Mouse (Mus musculus): ENCODE measurements around the gene Bmp2k.
"Not testable (repeated sequence)": the region's sequence is repeated elsewhere in the genome, so short reads cannot be mapped to it uniquely, and the experiment has no call there.

Gene Bmp2k

DNA sequence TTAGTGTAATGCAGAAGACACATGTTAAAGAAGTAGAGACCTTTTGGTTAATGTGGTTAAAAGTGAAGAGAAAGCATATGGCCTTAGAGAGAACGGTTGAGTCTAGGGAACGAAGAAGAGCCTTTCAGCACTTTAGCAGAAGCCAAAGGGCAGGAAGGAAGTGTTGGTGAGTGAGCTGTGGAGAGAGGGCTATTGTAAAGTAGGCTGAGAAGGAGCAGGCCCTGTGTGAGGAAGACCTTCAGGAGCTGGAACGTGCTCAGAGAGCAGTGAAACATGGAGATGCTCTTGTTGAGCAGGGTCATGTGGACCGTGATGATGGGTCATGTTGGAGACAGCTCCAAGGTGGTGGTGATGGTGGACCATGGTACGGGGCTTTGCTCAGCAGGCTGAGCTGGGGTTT, 4.8 kb downstream of the Bmp2k start:
- DNase-seq (ENCODE audit: low spot score in 2 of 2) = no peak

DNA sequence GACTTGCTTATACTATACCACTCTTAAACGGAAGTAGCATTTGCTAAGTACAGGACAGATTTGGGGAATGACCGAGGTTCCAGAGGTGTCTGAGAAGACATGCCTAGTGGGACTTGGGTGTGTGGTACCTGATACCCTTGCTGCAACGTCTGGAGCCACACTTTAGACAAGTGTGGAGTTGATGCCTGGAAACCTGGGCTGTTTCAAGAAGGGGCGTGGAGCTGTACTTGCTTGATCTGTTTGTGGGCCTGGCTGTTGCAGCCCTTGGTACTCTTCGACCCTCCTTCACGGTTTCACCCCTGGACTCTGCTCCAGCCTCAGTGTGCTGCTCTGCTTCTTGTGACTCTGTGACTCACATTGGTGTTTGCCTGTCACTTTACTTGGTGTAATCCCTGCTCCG, 5.4 kb downstream of the Bmp2k start:
- no peak for DNase-seq (ENCODE audit: low spot score in 2 of 2)

DNA sequence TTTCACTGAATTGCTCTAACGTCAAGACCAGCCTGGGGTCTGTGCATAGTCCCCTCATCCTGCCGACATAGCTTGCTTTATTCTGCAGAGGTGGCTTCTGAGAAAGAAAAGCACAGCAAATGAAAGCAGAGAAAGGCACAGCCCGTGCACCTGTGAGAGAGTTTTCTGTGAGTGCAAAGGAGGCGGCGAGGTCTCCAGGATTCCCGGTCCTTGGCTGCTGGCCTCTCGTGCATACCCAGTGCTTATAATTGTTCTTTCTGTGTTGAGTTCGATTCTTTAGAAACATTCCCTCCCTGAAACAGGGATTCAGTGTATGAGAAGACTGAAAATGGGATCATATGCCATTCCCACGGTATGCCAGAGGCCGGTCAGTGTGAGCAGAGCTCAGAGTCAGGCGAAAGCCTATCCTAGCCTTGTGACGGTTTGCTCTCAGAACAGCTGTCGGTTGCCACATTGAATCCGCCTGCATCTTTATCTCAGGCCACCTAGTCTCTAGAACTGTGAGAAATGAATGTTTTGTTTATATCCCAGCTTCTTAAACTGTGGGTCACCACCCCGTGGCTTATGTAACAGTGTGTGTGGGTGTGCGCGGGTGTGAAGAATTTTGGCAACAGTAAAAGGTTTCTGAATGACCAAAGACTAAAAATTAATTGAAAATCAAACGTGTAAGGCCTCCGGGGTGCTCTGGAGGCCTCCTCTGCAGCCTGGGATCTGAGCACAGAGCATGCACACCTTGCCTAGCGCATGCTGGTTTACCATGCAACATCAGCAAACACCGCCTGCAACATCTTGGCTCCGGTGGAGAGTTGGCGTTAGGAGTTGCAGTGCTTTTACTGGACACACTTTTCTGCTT, 6.9 kb downstream of the Bmp2k start:
- DNase-seq (ENCODE audit: low spot score in 2 of 2) = no peak

DNA sequence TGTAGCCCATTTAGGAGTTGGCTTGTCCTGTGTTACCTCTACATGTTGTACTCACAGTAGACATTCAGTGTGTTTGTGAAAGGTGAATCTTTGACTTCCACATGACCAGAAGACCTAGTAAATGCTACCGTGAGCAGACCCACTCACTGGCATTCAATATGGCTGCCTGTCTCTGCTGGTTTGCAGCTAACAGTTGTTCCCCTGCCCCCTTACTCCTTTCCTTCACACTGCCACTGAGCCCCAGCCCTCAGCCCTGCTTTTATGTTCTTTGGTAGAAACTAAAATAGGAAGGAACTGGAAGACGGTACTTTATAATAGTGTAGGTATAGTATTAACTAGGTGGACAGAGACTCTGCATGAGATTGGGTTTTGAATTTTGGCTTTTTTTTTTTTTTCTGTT, 8.4 kb downstream of the Bmp2k start:
- DNase-seq (ENCODE audit: low spot score in 2 of 2) = no peak

DNA sequence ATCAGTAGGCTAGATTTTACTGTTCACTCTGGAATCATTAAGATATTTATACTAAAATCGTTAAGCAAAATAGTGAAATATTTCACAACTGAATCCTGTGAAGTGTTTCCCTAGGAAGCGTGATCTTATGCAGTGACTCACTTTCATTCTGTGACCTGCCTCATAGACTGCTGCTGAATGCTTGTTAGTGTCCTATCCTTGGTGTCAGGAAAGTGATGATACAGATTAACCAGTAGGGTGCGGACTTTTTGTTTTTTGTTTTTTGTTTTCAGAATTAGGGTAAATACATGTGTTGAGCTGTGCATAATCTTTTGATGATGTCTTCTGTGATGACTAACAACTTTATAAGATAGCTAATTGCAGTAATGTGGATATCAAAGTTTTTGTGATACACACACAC, 9.4 kb downstream of the Bmp2k start:
- no peak for DNase-seq (ENCODE audit: low spot score in 2 of 2)

DNA sequence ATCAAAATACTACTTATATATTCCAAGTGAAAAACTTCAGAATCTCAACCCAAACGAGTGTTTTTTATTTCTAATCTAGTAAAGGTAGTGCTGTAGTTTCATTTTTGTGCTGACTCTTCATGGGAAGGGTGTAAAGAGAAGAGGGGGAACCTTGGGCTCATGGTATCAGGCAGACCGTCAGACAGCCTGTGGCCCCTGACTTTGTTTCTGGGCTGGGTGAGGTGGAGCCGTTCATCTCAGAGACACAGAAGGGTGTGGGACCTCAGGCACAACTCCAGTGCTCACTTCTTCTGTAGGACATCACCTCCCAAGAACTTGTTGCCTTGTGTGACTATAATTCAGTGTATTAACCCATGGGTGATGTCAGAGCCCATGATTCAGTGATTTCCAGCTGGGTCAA, 10.0 kb downstream of the Bmp2k start:
- DNase-seq (ENCODE audit: low spot score in 2 of 2) = no peak

DNA sequence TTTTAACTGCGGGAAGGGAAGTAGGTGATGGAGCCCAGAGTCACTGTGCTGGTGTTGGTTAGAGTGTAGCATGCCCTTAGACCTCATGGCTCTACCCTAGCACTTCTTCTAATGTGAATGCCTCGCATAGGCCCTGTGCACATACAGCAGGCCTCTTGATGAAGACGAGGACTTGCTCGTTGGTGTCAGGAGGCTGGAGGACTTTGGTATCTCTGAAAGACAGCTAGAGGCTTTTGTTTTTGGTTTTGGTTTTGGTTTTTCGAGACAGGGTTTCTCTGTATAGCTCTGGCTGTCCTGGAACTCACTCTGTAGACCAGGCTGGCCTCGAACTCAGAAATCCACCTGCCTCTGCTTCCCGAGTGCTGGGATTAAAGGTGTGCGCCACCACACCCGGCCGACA, 11.7 kb downstream of the Bmp2k start:
- not testable (repeated sequence) for DNase-seq (ENCODE audit: low spot score in 2 of 2)

DNA sequence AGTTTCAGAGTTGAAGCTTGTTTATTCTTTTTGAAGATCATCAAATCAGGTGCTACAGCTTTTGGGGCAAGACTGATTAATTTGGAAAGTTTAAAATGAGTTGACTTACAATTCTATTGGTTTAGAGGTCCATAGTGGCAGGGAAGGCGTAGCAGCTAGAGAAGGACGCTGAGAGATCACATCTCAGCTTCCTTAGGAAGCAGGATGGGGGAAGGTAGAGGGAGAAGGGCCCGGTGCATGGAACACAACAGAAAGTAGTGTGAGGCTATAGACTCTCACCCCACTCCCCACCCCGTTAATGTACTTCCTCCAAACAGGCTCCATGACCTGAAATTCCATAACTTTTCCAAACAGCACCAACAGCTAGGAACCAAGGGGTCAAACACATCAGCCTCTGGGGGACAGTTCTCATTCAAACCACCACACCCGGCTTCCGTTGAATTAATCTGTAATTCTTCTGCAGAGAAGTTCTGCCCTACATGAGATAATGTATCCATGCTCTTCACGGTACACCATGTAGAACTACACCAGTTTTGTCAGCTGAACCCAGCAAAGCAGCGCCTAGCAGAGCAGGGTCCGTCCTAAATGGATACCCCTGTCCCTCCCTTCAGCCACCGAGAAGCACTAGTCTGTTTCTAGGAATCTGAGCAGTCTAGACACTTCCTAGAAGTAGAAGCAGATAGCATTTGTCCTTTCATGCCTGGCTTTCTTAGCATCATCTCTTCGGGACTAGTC, 12.3 kb downstream of the Bmp2k start:
- DNase-seq (ENCODE audit: low spot score in 2 of 2) = no peak

DNA sequence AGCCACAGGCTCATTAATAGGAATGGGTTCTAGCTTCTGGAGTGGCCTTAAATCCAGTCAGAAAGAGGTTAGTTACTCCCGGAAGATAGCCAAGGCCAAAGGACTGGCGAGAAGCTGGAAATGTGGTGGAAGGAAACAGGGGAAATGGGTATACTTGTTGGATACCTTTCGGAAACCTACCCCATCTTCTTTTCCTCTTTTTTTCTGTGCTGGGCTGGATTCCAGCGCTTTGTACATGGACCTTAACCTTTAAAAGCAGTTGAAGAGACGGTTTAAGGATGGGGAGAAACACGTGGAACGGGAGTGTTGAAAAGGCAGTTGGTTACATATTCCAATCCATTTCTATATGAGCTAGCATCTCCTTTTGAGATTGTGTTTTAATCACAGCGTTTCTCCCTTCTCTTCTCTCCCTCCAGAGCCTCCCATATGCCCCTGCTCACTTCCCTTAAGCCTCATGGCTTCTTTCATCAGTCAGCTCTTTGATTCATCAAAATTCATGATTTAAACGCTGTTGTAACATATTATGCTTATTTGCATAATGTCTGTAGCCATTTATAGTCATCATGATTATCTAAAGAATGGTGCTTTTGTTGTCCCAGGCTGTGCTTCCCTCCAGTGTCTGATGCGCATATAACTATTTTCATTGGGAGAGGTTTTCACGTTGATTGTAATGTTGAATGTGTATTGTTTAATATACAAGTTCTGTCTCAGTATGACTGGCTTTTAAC, 18.5 kb downstream of the Bmp2k start:
- DNase-seq (ENCODE audit: low spot score in 2 of 2) = no peak

DNA sequence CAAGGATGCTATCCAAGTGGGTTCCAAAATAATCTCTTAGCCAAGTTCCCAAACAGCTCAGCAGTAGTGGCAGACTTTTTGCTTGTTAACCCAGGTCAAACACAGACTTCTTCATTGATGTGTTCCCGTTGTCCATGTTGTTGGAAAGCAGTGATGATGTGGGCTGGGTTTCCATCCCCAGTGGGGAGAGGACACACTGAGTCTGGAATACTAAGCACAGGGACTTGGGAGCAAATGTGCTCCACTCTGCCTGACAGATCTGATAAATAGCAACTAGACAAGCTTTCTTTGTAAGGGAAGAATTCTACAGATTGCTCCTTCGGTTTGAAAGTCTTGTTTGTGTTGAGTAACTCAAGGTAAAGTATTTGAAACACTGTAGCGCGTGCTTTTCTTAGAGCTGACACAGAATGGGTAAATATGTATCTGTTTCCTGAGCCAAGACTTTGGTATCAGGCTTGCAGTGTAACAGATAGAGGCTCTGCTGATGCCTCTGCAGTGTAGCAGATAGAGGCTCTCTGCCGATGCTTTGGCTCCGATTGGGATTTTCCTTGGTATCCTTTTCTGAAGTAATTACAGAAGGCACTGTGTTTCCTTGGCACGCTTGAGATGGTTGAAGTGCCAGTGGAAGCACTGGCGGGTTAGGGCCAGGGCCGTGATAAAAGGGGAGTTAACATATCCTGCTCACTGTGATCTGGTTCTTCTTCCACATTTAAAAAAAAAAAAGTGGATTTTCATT, 19.5 kb downstream of the Bmp2k start:
- no peak for DNase-seq (ENCODE audit: low spot score in 2 of 2)

DNA sequence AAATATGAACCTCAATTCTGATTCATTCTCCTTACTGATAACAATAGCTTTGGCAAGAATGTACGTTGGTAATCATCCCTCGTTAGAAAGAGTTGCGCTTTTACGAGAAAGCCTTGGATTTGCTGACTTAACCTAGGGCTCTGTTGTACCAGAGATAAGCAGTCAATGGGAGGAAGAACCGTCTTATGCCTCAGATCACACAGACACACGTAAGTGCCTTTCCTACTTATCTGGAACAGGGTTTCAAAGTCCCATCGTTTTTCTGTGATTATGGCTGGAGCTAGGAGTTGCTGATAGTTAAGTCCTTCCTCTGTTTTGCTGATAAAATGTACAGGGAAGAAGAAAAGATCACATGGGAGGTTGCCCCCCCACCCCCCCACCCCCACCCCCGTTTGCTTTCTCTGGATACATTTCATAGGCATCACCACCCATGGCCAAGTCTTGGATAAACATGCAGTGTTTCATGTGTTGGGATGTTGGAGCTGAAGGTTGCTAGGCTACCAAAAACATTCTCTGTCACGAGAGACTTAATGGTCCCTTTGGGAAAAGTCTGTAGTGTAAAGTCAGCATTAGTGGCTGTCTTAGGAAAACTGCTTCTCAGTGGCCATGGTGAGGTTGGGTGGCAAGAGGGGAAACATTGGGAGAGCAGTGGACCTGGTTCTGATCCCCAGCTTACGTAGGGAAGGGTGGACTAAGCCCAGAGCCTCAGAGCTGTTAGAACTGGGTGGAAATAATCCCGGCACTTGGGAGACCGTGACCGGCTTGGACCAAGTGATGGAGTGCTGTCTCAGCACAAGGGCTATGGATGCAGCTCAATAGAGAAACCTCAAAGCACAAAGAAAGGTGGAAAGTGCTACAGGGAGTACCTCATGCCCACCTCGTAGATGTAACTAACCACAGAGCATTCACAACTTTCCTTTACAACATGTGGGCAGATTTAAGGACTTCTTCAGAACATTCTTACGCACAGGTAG, 25.1 kb downstream of the Bmp2k start:
- DNase-seq (ENCODE audit: low spot score in 2 of 2) = no peak

DNA sequence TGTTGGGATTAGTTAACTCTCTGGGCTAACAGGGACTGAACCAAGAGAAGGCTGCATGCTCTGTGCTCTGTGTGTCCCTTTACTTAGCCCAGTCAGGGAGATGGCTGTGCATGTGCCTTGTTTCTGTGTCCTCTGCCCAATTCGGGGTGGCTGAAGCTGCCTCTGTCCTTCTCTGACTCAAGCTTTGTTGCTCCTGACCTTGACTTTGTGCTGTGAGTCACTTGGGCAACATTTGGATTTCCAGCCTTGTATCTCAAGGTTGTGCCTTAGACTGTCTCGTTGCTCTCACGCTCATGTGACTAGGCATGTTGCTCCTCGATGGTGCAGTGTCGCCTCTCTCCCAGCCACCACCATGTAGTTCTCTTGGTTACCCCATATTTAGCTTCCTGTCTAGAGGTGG, 27.3 kb downstream of the Bmp2k start:
- no peak for DNase-seq (ENCODE audit: low spot score in 2 of 2)

DNA sequence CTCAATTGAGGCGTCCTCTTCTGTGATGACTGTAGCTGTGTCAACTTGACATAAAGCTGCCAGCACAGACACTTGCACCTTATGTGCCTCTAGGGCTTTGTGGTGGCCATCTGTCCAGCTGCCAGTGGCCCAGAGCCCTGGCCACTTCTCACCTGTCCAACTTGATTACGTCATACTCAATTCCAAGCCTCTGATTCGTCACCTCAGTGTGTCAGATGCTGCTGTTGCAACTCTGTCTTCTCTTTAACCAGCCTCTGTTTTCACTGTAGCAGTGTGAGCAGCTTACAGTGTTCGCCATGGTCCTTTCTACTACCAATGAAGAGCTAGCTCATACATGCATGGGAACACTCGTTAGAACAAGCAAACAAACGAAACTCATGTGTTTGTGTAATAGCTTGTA, 28.2 kb downstream of the Bmp2k start:
- no peak for DNase-seq (ENCODE audit: low spot score in 2 of 2)

DNA sequence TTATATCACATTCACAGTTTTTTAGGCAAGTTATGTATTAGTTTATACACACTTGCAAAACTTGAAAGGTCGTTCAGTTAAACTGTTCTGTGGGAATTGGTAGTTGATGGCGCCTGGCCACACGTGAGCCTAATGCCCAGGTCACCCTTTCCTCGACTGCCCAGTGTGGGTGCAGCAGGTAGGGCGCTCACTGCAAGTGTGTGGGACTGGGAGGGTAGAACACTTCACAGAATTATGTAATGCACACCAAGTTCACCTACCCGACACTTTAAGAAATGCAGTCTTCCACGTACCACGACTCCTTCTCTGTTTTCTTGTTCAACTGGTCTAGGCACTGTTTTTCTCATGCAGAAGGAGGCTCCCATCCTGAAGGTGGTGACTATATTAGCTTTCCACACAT, 30.5 kb downstream of the Bmp2k start:
- no peak for DNase-seq (ENCODE audit: low spot score in 2 of 2)

DNA sequence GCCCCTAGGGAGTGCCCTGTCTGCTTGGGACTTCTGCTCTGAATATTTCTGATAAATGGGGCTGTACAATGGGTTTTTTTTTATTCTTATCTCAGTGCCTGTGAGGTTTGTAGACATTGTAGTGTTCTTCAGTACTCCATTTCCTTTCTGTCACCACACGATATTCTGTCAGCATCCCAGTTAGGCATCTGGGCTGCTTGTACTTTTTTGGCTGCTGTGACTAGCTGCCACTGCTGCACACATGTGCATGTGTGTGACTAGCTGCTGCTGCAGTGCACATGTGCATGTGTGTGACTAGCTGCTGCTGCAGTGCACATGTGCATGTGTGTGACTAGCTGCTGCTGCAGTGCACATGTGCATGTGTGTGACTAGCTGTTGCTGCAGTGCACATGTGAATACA, 31.4 kb downstream of the Bmp2k start:
- not testable (repeated sequence) for DNase-seq (ENCODE audit: low spot score in 2 of 2)

DNA sequence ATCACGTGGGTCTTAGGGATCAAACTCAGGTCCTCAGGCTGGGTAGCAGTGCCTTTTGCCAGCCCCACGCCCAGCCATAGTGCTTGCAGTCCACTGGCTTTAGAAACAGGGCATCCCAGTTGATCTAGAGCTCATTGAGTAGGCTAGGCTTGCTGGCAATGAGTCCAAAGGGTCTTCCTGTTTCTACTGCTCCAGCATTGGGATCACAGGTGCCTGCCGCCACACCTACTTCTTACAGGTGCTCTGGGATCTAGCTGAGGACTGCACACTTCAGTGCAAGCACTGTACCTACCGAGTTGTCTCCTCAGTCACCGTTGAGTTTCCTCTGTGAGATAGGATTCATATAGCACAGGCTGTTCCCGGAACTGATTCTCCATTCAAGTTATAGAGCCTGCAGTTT, 34.3 kb downstream of the Bmp2k start:
- DNase-seq (ENCODE audit: low spot score in 2 of 2) = no peak

DNA sequence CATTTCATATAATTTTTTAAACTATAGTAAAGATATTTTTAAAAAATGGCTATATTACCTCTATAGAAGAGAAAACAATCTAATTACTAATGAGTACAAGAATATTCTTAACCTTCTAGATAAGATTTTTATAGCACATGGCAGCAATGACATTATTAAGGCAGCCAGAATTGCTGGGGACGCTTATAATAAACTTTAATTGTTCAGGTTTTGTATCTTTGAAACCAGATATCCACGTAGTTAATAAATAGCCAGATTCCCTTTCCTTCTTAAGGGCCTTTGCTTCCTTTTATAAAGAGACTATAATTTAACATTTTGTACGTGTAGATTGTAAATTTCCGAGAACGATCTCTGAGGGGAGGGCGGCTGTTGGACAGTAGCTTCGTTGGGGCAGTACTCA, 47.8 kb downstream of the Bmp2k start:
- DNase-seq (ENCODE audit: low spot score in 2 of 2) = no peak

DNA sequence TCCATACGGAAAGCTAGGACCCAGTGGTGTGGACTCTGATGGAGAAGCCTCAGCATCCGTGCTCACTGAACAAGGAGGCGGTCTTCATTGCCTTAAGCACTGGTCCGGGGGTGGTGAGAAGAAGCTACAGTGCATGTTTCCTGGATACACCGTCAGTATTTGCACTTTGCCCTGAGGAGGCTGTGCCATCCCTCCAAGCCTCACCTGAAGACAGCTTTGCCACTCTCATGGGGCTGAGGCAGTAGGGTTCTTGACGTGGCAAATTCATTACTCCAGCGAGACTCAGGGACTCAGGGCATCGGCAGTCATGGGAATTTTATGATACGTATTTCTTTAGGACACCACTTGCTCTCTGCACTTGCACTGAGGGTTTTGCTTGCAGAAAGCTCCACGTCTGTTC, 49.2 kb downstream of the Bmp2k start:
- DNase-seq (ENCODE audit: low spot score in 2 of 2) = no peak

DNA sequence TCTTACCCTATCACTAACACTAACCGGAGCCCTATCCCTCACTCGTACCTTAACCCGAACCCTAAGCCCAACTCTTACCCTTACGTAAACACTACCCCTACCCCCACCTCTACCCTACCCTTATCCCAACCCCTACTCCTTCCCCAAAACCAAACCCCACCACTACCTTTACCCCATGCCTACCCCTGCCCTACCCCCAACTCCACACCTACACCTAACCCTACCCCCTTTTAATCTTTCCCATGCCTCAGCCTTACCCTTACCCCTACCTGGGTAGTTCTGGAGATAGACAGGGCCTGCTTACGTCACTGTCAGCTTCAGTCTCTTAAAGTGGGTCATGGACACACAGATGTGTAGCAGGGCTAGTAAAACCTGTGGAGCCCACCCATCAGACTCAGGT, 51.4 kb downstream of the Bmp2k start:
- DNase-seq (ENCODE audit: low spot score in 2 of 2) = no peak

DNA sequence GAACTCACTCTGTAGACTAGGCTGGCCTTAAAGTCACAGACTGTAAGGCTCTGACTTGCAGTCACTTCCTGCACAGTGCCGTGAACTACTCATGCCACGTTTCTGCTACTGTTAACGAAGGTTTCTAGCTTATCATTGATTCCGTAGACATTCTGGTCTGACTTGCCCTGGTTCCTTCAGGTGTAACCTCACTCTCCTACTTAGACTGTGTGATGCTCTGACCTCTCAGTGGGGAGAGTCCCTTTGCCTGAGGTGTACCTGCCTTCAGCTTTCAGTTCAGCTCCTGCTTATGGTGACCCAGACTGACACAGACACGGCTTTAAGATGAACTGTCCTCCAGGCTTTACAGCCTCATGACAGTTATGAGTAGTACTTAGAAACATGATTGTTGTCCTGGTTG, 56.7 kb downstream of the Bmp2k start:
- no peak for DNase-seq (ENCODE audit: low spot score in 2 of 2)

DNA sequence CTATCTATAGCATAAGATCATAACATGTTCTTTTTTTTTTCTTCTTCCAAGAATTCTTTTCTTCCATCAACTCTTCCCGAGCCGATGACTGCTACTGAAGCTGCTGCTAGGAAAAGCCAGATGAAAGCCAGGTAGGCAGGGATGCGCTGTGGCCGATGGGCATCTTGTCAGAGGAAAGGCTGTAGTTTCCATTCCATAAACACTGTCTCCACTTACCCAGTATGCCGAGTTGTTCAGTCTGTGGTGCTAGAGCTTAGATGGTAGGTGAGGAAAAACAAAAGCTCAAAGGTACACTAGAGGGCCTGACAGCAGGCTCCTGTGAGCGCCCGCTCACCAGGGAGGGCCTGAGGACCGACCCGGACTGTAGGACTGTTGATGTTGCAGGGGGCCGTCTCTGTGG, 57.3 kb downstream of the Bmp2k start:
- DNase-seq (ENCODE audit: low spot score in 2 of 2) = no peak
